Comparison of ENCODE assay signal across 7 mouse cellular contexts in genomic region chr17:6421547-6422326, GRCm38 (mm10). TPM values are rescaled to one million over a fixed set of nuclear protein-coding genes. Genes with fewer than 3 reads are reported as not detected.
DNase-seq lines count a peak whose midpoint lies in the region; ATAC-seq and TF ChIP-seq lines count a peak whose summit lies in the region.
"Not testable (repeated sequence)": the region's sequence is repeated elsewhere in the genome, so short reads cannot be mapped to it uniquely, and the experiment has no call there.

No protein-coding gene starts in this region.

- not testable (repeated sequence) for TF ChIP-seq EP300 in lung, postnatal 0 days (IDR thresholded peaks at IDR 0.05)

- peak; percentile 26; the same call in 1 of the 2 replicates for ATAC-seq in hindbrain, embryonic 11.5 days (ENCODE audit: low FRiP score)
- not testable (repeated sequence) for ATAC-seq in lung, postnatal 0 days
- peak; percentile 17; the same call in 1 of the 2 replicates for ATAC-seq in midbrain, embryonic 14.5 days (ENCODE audit: low FRiP score, low TSS enrichment)

- WGBS in hindbrain, embryonic 11.5 days, result 50% methylated on average over 10 of the region's 14 CpGs
- WGBS in lung, postnatal 0 days, result 55% methylated on average over 10 of the region's 14 CpGs
- WGBS in midbrain, embryonic 14.5 days, result 27% methylated on average over 10 of the region's 14 CpGs

- H3K9me3 ChIP-seq in ES-E14 (ENCODE audit: control insufficient read depth, insufficient read depth, low read depth, low read length); hindbrain, embryonic 11.5 days (ENCODE audit: control insufficient read depth, low read length); lung, postnatal 0 days (ENCODE audit: low read length); midbrain, embryonic 14.5 days (ENCODE audit: control insufficient read depth, low read length): not testable (repeated sequence)

- not testable (repeated sequence) for H3K36me3 ChIP-seq in ES-E14 (ENCODE audit: control insufficient read depth, insufficient read depth, low read length, poor library complexity, severe bottlenecking); hindbrain, embryonic 11.5 days (ENCODE audit: control insufficient read depth, insufficient read depth, low read length); lung, postnatal 0 days (ENCODE audit: insufficient read depth, low read length); midbrain, embryonic 14.5 days (ENCODE audit: control insufficient read depth, insufficient read depth, low read length)

- DNase-seq in ES-E14 (ENCODE audit: low read depth, low spot score) (peak; percentile 39), ZHBTc4 (ENCODE audit: low read depth, low spot score) (peak; percentile 45)
- peak; percentile 35 for DNase-seq in embryo, embryonic 11 days
- peak; percentile 45 for DNase-seq in fibroblast of lung, adult 2 months (ENCODE audit: low read depth)
- not testable (repeated sequence) for DNase-seq in hindbrain, embryonic 11.5 days (ENCODE audit: low spot score); midbrain, embryonic 14.5 days
- DNase-seq in lung, postnatal 0 days (ENCODE audit: low spot score), result peak; percentile 48

- not testable (repeated sequence) for H3K4me3 ChIP-seq in ES-E14 (ENCODE audit: insufficient read depth in 1 of 2, low read depth in 1 of 2, low read length in 2 of 2, poor library complexity in 1 of 2, severe bottlenecking in 1 of 2); hindbrain, embryonic 11.5 days (ENCODE audit: low read depth, low read length); lung, postnatal 0 days (ENCODE audit: low read depth, low read length); midbrain, embryonic 14.5 days (replicated peaks; ENCODE audit: low read depth, low read length)

- in situ Hi-C loops in ES-E14 (cut with MboI; ENCODE audit: low sequenced_read_pairs in 2 of 2, unreplicated experiment in 2 of 2), result not testable (repeated sequence)

- not testable (repeated sequence) for TF ChIP-seq CTCF in lung, postnatal 0 days (IDR thresholded peaks at IDR 0.05)

- not testable (repeated sequence) for H3K4me1 ChIP-seq in ES-E14 (ENCODE audit: control insufficient read depth in 2 of 2, insufficient read depth in 2 of 2, low read length in 2 of 2, poor library complexity in 1 of 2); hindbrain, embryonic 11.5 days (replicated peaks; ENCODE audit: control insufficient read depth, insufficient read depth, low read length); lung, postnatal 0 days (ENCODE audit: insufficient read depth, low read depth, low read length); midbrain, embryonic 14.5 days (ENCODE audit: control insufficient read depth, insufficient read depth, low read length)

- H3K27ac ChIP-seq in ES-E14 (ENCODE audit: insufficient read depth, low read depth, low read length, poor library complexity, severe bottlenecking); hindbrain, embryonic 11.5 days (ENCODE audit: low read depth, low read length); lung, postnatal 0 days (ENCODE audit: low read length); midbrain, embryonic 14.5 days (replicated peaks; ENCODE audit: low read depth, low read length): not testable (repeated sequence)

- H3K4me2 ChIP-seq in hindbrain, embryonic 11.5 days (replicated peaks; ENCODE audit: low read depth, low read length); lung, postnatal 0 days (replicated peaks; ENCODE audit: low read depth, low read length); midbrain, embryonic 14.5 days (ENCODE audit: low read length): not testable (repeated sequence)

- H3K27me3 ChIP-seq in hindbrain, embryonic 11.5 days (ENCODE audit: control insufficient read depth, insufficient read depth, low read length); lung, postnatal 0 days (replicated peaks; ENCODE audit: insufficient read depth, low read length); midbrain, embryonic 14.5 days (ENCODE audit: control insufficient read depth, insufficient read depth, low read length): not testable (repeated sequence)

- not testable (repeated sequence) for H3K9ac ChIP-seq in ES-E14 (ENCODE audit: insufficient read depth, low read depth, low read length, poor library complexity, severe bottlenecking); hindbrain, embryonic 11.5 days (ENCODE audit: low read depth, low read length); lung, postnatal 0 days (replicated peaks; ENCODE audit: low read depth); midbrain, embryonic 14.5 days (replicated peaks; ENCODE audit: low read length)

RNA-seq across cellular contexts. Expression of gene Dynlt1b, which starts 8.2 kb away (rescaled TPM):
- total RNA-seq in ES-E14 (2012; rRNA removed), result 557 and 575 TPM in 2 replicates
- 838 and 876 TPM in 2 replicates for polyA plus RNA-seq in hindbrain, embryonic 11.5 days (2014; fragmentation: Nextera tagmentation; extraction: Ambion mirVana)
- 537 and 571 TPM in 2 replicates for polyA plus RNA-seq in lung, postnatal 0 days (2015; fragmentation: Nextera tagmentation; extraction: Ambion mirVana)
- polyA plus RNA-seq in midbrain, embryonic 14.5 days (2014; fragmentation: Nextera tagmentation; extraction: Ambion mirVana), result 1,329 and 1,495 TPM in 2 replicates
